In the genomic region with DNA sequence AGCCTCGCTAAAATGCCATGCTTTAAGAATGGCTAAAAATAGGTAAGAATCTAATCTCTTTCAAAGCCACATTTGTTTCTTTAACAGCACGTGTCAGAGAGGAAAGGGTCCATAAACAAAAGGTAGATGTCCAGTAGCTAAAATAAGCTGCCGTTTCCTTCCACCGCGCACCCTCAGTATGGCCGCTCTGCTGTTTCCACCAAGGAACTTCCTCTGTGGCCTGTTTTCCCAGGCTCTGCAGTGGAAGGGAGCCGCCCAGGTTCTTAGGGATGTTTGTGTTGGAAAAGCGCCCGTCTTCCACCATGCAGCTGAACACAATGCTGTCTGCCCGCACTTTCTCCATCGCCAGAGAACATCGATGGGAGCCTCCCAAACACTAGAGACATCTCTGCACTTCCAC, we compare ENCODE assay signal across 12 mouse cellular contexts.
A peak's percentile ranks its signal among the peaks of the same experiment; 100 is the strongest.
DNase-seq lines count a peak whose midpoint lies in the region; ATAC-seq and TF ChIP-seq lines count a peak whose summit lies in the region.
"Had no signal": no experiment of that assay in that cellular context is flagged by ENCODE, and none has a peak within 500 bp of the region (broad histone marks: within the 10 kb centered on the region; RNA-seq: fewer than 3 reads in every experiment).

No protein-coding gene starts in this region.

- 0 out of 2 replicates have a peak, but pooled peaks have one; percentile 74 for TF ChIP-seq EP300 in heart, postnatal 0 days (IDR thresholded peaks at IDR 0.05; ENCODE audit: low read depth)

- H3K27me3 ChIP-seq in Patski, result no peaks in the 10 kb centered on the region
- no peaks in the 10 kb centered on the region for H3K27me3 ChIP-seq in heart, postnatal 0 days (ENCODE audit: control insufficient read depth, insufficient read depth, low read length)
- H3K27me3 ChIP-seq in hindbrain, postnatal 0 days (ENCODE audit: insufficient read depth, low read length), result no peaks in the 10 kb centered on the region
- H3K27me3 ChIP-seq: forebrain, embryonic 15.5 days had no signal

- no peak for DNase-seq in Patski (ENCODE audit: low read depth, low spot score)
- DNase-seq in adrenal gland, postnatal 14 days, result peak; percentile 65
- DNase-seq in heart, postnatal 0 days (ENCODE audit: low spot score), result peak; percentile 69
- peak; percentile 61 to 75 for DNase-seq in kidney, postnatal 4 days
- DNase-seq in urinary bladder, adult 2 months (ENCODE audit: low spot score), result no peak
- DNase-seq in cerebellum, adult 8-10 months, result no peak
- no peak for DNase-seq in hindbrain, postnatal 0 days (ENCODE audit: low spot score)
- no peak for DNase-seq in layer of hippocampus, postnatal 25 days (ENCODE audit: extremely low spot score in 1 of 2, low spot score in 1 of 2)
- DNase-seq: cerebellum, adult 9-10 months had no signal

- H3K4me1 ChIP-seq in heart, postnatal 0 days (ENCODE audit: control insufficient read depth, insufficient read depth), result peaks cover 26% of the 10 kb centered on the region
- H3K4me1 ChIP-seq in hindbrain, postnatal 0 days (ENCODE audit: insufficient read depth, low read length), result no peaks in the 10 kb centered on the region

- TF ChIP-seq CTCF in Patski (IDR thresholded peaks at IDR 0.05), result no peak
- TF ChIP-seq CTCF in heart, postnatal 0 days (IDR thresholded peaks at IDR 0.05; ENCODE audit: low read depth), result no peak
- TF ChIP-seq CTCF in hindbrain, postnatal 0 days (IDR thresholded peaks at IDR 0.05; ENCODE audit: low read depth), result no peak

- ATAC-seq in Patski, result peak; percentile 54
- ATAC-seq in heart, postnatal 0 days (ENCODE audit: insufficient read depth, low read depth), result peak; percentile 85
- no peak for ATAC-seq in hindbrain, postnatal 0 days
- ATAC-seq: forebrain, embryonic 15.5 days had no signal

- POLR2A ChIA-PET in Patski (lab: Charles Lee), result interaction anchor here (1.1 kb wide), 1 partner anchor 20 kb away, joined by 3 read pairs; no protein-coding TSS in a partner anchor

- no peak overlapping the region for H3K9ac ChIP-seq in heart, postnatal 0 days (replicated peaks; ENCODE audit: low read depth, low read length)
- no peak overlapping the region for H3K9ac ChIP-seq in hindbrain, postnatal 0 days (replicated peaks; ENCODE audit: low read length)
- H3K9ac ChIP-seq: forebrain, embryonic 15.5 days had no signal

- H3K4me3 ChIP-seq in heart, postnatal 0 days (ENCODE audit: low read depth, low read length), result no peak overlapping the region
- no peak overlapping the region for H3K4me3 ChIP-seq in hindbrain, postnatal 0 days (ENCODE audit: low read length)
- H3K4me3 ChIP-seq: forebrain, embryonic 15.5 days; layer of hippocampus, adult 2 months had no signal

- no peak overlapping the region for H3K4me2 ChIP-seq in heart, postnatal 0 days (ENCODE audit: low read depth, low read length)
- H3K4me2 ChIP-seq in hindbrain, postnatal 0 days (ENCODE audit: low read depth, low read length), result no peak overlapping the region
- H3K4me2 ChIP-seq: forebrain, embryonic 15.5 days had no signal

- WGBS in heart, postnatal 0 days, result 40% methylated on average over 12 of the region's 12 CpGs
- WGBS in hindbrain, postnatal 0 days, result 75% methylated on average over 12 of the region's 12 CpGs

- CTCF ChIA-PET in Patski (lab: Charles Lee), result interaction anchor here (0.8 to 1.6 kb wide), 3 partner anchors 14 to 22 kb away, joined by 3 read pairs; no protein-coding TSS in a partner anchor

- H3K36me3 ChIP-seq in heart, postnatal 0 days (replicated peaks; ENCODE audit: control insufficient read depth, insufficient read depth, low read length), result no peaks in the 10 kb centered on the region
- H3K36me3 ChIP-seq in hindbrain, postnatal 0 days (ENCODE audit: insufficient read depth, low read length), result no peaks in the 10 kb centered on the region
- H3K36me3 ChIP-seq: forebrain, embryonic 15.5 days; G1E had no signal

- peak overlapping the region; percentile 16 for H3K27ac ChIP-seq in heart, postnatal 0 days (ENCODE audit: low read depth)
- H3K27ac ChIP-seq in hindbrain, postnatal 0 days, result no peak overlapping the region
- H3K27ac ChIP-seq: forebrain, embryonic 15.5 days; layer of hippocampus, adult 2 months had no signal

- H3K9me3 ChIP-seq in heart, postnatal 0 days (replicated peaks; ENCODE audit: control insufficient read depth, low read length), result no peaks in the 10 kb centered on the region
- no peaks in the 10 kb centered on the region for H3K9me3 ChIP-seq in hindbrain, postnatal 0 days (ENCODE audit: low read length)
- H3K9me3 ChIP-seq: forebrain, embryonic 15.5 days; G1E had no signal

- in situ Hi-C loops in Patski (cut with MboI; ENCODE audit: low pct_unique_long_range_greater_than_20kb), result no loop called here

Comparison
In these comparisons a context has a peak if more than half of its experiments do, and no peak if none do; other contexts are left out.
1. DNase-seq: peak in adrenal gland, postnatal 14 days (single experiment), heart, postnatal 0 days (single experiment) and kidney, postnatal 4 days (2 of 2); none in Patski (single experiment), urinary bladder, adult 2 months (single experiment), cerebellum, adult 8-10 months (single experiment), hindbrain, postnatal 0 days (single experiment) and layer of hippocampus, postnatal 25 days (0 of 2).